Mouse (Mus musculus): ENCODE measurements around the gene Prss45. TPM values are rescaled to one million over a fixed set of nuclear protein-coding genes. Genes with fewer than 3 reads are reported as not detected.

Gene Prss45
- polyA plus RNA-seq, 1 experiment: not detected

DNA sequence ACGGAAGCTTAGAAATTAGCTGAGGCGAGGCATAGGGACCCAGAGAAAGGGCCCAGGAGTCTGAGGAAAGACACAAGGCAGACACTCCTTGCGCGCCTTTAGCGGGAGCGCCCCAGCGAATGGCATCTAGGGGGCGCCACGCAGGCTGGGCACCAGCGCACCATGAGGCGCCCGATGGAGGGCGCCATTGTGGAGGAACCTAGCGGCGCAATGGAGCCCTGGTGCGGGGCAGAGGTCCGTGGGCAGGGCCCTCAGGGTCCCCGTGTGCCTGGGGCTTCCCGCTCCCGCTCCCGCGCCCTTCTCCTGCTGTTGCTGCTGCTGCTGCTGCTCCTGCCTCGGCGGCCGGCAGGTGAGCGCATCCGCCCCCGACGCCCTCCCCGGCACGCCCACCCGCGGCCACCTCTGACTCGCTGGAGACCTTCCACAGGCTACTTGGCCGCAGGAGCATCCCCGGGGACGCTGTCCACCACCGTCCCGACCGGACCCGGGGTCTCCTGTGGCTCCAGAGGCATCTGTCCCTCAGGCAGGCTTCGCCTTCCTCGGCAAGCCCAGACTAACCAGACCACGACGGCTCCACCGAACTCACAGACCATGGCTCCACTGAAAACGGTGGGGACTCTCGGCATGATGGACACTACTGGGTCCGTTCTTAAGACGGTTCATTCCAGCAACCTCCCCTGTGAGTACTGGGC lies 23.5 kb downstream of the Prss45 start, which contains the start of gene Prss50:
TSS of gene Prss50 (plus strand) at position 187 of the 692 bp plus-strand sequence.
- 22% methylated on average over 49 of the region's 50 CpGs for WGBS
- Histone ChIP-seq H3K4me3 (ENCODE audit: insufficient read depth, low read depth, low read length) (no peak within 1 kb of the TSS), H3K27ac (ENCODE audit: insufficient read depth, low read depth, low read length) (no peak within 1 kb of the TSS), H3K36me3 (ENCODE audit: control insufficient read depth, insufficient read depth, low read length) (no peaks in the 10 kb centered on the region), H3K4me1 (ENCODE audit: control insufficient read depth, insufficient read depth, low read length) (no peaks in the 10 kb centered on the region), H3K27me3 (replicated peaks; ENCODE audit: control insufficient read depth, insufficient read depth, low read length) (no peaks in the 10 kb centered on the region)
- TF ChIP-seq POLR2A (IDR thresholded peaks at IDR 0.05; ENCODE audit: low read depth, low read length): no peak
- 0 out of 2 replicates have a peak, but pooled peaks have one; percentile 26 for TF ChIP-seq CTCF (conservative IDR thresholded peaks at IDR 0.05; ENCODE audit: insufficient read depth, insufficient read length, low read depth, low read length)
- DNase-seq: no peak

DNA sequence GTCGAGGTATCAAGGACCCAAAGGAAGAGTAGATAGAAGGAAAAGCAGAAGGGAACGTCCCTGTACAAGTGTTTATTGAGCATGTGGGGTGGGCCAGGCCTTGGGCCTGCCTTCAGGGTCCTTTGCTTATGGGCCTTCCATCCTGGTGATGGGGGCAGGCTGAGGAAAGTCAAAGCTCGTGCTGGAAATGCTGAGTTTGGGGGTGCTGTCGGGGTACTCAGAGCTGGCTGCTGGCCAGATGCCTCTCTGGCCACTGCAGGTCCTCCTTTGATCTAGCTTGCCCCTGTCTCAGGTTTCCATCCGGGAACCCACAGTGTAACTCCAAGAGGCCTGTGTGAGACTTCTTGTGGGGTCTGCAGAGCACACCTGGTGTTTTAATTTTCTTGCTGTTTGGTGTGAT lies 24.1 kb downstream of the Prss45 start:
- no peak for DNase-seq
- no peaks in the 10 kb centered on the region for H3K27me3 ChIP-seq (replicated peaks; ENCODE audit: control insufficient read depth, insufficient read depth, low read length)
- H3K4me1 ChIP-seq (ENCODE audit: control insufficient read depth, insufficient read depth, low read length): no peaks in the 10 kb centered on the region
- H3K4me3 ChIP-seq (ENCODE audit: insufficient read depth, low read depth, low read length): no peak overlapping the region
- no peak overlapping the region for H3K27ac ChIP-seq (ENCODE audit: insufficient read depth, low read depth, low read length)
- 75% methylated on average over 5 of the region's 5 CpGs for WGBS
- H3K36me3 ChIP-seq (ENCODE audit: control insufficient read depth, insufficient read depth, low read length): no peaks in the 10 kb centered on the region
- TF ChIP-seq CTCF (conservative IDR thresholded peaks at IDR 0.05; ENCODE audit: insufficient read depth, insufficient read length, low read depth, low read length): no peak
- no peak for TF ChIP-seq POLR2A (IDR thresholded peaks at IDR 0.05; ENCODE audit: low read depth, low read length)

DNA sequence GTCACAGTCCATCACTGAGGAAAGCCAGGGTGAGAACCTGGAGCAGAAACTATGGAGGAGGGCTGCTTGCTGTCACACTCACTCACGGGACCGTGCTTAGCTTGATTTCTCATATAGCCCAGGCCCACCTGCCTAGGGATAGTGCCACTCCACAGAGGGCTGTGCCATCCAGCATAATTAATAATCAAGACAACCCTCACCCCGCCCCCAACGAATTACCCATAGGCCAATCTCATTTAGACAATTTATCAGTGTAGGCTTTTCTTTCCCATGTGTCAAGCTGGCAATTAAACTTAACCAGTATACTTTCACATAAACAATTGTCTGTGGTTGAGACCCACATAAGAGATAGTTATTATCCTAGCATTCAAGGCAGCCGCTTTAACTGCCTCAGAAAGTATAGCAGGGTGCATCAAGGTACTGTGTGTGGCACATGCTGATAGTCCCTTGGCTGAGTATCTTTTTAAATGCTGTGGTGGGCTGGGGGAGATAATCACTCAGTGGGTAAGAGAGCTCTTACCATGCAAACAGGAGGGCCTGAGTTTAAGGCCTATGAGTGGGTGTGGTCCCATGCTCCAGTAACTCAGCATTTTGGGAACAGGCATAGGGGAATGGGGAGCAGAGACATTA lies 24.7 kb downstream of the Prss45 start:
- Histone ChIP-seq H3K27me3 (replicated peaks; ENCODE audit: control insufficient read depth, insufficient read depth, low read length) (no peaks in the 10 kb centered on the region), H3K4me3 (ENCODE audit: insufficient read depth, low read depth, low read length) (no peak overlapping the region), H3K4me1 (ENCODE audit: control insufficient read depth, insufficient read depth, low read length) (no peaks in the 10 kb centered on the region), H3K36me3 (ENCODE audit: control insufficient read depth, insufficient read depth, low read length) (no peaks in the 10 kb centered on the region), H3K27ac (ENCODE audit: insufficient read depth, low read depth, low read length) (no peak overlapping the region)
- DNase-seq: no peak
- WGBS: 90% methylated on average over 5 of the region's 5 CpGs
- no peak for TF ChIP-seq CTCF (conservative IDR thresholded peaks at IDR 0.05; ENCODE audit: insufficient read depth, insufficient read length, low read depth, low read length)
- TF ChIP-seq POLR2A (IDR thresholded peaks at IDR 0.05; ENCODE audit: low read depth, low read length): no peak

- Histone ChIP-seq H3K4me3 (ENCODE audit: insufficient read depth, low read depth, low read length) (no peak overlapping the region), H3K4me1 (ENCODE audit: control insufficient read depth, insufficient read depth, low read length) (no peaks in the 10 kb centered on the region; the same call in 1 of the 2 replicates), H3K36me3 (ENCODE audit: control insufficient read depth, insufficient read depth, low read length) (no peaks in the 10 kb centered on the region; the same call in 1 of the 2 replicates), H3K27ac (ENCODE audit: insufficient read depth, low read depth, low read length) (no peak overlapping the region), H3K27me3 (replicated peaks; ENCODE audit: control insufficient read depth, insufficient read depth, low read length) (no peaks in the 10 kb centered on the region)
- WGBS: 30% methylated on average over 7 of the region's 7 CpGs
- TF ChIP-seq POLR2A (IDR thresholded peaks at IDR 0.05; ENCODE audit: low read depth, low read length) (no peak), CTCF (conservative IDR thresholded peaks at IDR 0.05; ENCODE audit: insufficient read depth, insufficient read length, low read depth, low read length) (peak; percentile 87)
- DNase-seq: peak; percentile 69
These were observed 36.6 kb downstream of the Prss45 start for GRCm38 (mm10) chr9:110871030-110871429.

DNA sequence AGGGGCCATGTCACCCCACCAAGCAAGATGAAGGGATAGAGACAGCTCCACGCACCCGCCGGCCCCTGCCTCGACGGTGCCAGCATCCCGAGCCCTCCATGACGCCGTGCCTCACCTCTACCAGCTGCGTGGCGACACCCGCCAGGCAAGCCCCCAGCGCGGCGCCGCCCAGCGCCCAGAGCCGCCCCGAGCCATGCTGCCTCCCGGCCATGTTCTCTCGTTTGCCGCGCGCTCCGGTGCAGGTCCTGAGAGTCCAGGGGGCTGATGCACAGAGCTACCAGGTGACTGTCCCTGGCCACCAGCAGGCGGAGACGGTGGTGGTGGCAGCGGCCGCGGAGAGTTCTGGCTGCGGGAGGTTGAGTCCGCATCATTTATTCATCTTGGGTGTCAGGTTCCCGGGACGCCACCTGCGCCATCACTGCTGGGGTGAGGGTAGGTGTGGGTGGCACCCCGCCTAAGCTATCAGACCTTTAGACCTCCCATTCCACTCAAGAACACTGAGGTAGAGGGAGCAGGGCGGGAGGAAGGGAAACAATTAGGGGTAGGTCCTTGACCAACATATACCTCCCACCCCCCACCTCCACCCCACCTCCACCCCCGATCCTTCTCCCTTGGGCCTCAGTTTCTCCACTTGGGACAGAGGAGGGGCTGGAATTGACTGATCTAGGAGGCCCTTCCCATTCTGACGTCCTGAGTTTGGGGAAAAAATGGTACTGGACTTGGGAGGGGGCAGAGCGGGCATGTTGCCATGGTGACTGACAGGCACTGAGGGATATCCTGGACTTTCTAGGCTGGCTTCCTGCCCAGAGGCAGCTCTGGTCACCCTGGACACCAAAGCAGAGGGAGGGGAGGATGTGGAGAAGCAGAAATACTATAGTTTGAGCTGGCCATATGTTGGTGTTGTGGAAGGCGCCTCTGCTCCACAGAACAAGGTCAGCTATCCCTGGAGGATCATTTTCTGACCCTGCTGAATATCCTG lies 39.6 kb downstream of the Prss45 start:
- no peaks in the 10 kb centered on the region for H3K36me3 ChIP-seq (ENCODE audit: control insufficient read depth, insufficient read depth, low read length)
- no peak for TF ChIP-seq CTCF (conservative IDR thresholded peaks at IDR 0.05; ENCODE audit: insufficient read depth, insufficient read length, low read depth, low read length)
- no peak for TF ChIP-seq POLR2A (IDR thresholded peaks at IDR 0.05; ENCODE audit: low read depth, low read length)
- WGBS: 33% methylated on average over 40 of the region's 40 CpGs
- H3K27ac ChIP-seq (ENCODE audit: insufficient read depth, low read depth, low read length): no peak overlapping the region
- H3K4me3 ChIP-seq (ENCODE audit: insufficient read depth, low read depth, low read length): no peak overlapping the region
- peak; percentile 77 for DNase-seq
- H3K4me1 ChIP-seq (ENCODE audit: control insufficient read depth, insufficient read depth, low read length): peaks cover 19% of the 10 kb centered on the region
- H3K27me3 ChIP-seq (replicated peaks; ENCODE audit: control insufficient read depth, insufficient read depth, low read length): no peaks in the 10 kb centered on the region

- no peaks in the 10 kb centered on the region for H3K27me3 ChIP-seq (replicated peaks; ENCODE audit: control insufficient read depth, insufficient read depth, low read length)
- H3K4me3 ChIP-seq (ENCODE audit: insufficient read depth, low read depth, low read length): no peak overlapping the region
- no peak overlapping the region for H3K27ac ChIP-seq (ENCODE audit: insufficient read depth, low read depth, low read length)
- H3K4me1 ChIP-seq (ENCODE audit: control insufficient read depth, insufficient read depth, low read length): peaks cover 19% of the 10 kb centered on the region
- no peaks in the 10 kb centered on the region for H3K36me3 ChIP-seq (ENCODE audit: control insufficient read depth, insufficient read depth, low read length)
- TF ChIP-seq CTCF (conservative IDR thresholded peaks at IDR 0.05; ENCODE audit: insufficient read depth, insufficient read length, low read depth, low read length): no peak
- no peak for TF ChIP-seq POLR2A (IDR thresholded peaks at IDR 0.05; ENCODE audit: low read depth, low read length)
- WGBS: 59% methylated on average over 3 of the region's 3 CpGs
- no peak for DNase-seq
These were observed 40.3 kb downstream of the Prss45 start for GRCm38 (mm10) chr9:110874660-110875191.

Data from kidney, adult 2 months (tissue).